Mouse (Mus musculus) liver, adult 2 months (tissue): ENCODE data around the gene Spag6.

Experiments
- CTCF ChIP-seq: fragments of 200-500 bp; IDR thresholded peaks from 2 replicates; pipeline ENCODE4 v1.5.1; 2011; ENCODE audit warnings: low read depth, low read length, control low read depth
- POLR2A ChIP-seq: fragments of 200-500 bp; IDR thresholded peaks from 2 replicates; pipeline ENCODE4 v1.6.1; 2011; ENCODE audit warnings: low read length, control low read depth; ENCODE audit not compliant: insufficient read depth; ENCODE audit errors: extremely low read depth

DNA sequence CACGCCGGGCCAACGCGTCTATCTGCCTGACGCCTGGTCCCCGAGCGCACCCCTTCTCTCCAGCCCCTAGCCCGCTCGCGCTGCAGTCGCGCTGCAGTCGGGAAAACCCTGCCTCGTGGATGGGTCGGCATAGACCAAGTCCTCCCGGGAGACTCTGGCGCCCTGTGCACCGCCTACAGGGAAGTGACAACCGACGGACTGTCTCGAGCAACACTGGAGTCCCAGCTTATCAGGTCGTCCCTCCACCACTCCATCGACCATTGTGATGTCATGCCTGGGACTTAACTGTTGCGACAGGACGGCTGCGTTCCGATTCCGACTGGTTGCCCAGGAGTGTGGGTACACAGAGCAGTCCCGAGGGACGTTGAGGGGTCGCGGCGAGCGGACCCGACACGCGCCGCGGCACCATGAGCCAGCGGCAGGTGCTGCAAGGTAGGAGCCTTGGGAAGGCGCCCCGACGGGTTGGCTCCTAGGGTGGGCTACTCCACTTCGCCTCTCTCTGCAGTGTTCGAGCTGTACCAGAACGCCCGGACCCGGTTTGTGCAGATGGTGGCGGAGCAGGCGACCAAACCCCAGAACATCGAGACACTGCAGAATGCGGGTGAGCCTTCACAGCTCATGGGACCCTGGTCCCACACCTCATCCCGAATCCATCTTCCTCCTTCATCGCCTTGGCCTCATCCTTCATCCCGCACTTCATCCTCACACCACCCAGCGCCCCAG, 5.0 kb downstream of the Spag6 start:
- TF ChIP-seq POLR2A (no peak), CTCF (no peak)
